ENCODE assay signal across 9 mouse cellular contexts in the genomic region with DNA sequence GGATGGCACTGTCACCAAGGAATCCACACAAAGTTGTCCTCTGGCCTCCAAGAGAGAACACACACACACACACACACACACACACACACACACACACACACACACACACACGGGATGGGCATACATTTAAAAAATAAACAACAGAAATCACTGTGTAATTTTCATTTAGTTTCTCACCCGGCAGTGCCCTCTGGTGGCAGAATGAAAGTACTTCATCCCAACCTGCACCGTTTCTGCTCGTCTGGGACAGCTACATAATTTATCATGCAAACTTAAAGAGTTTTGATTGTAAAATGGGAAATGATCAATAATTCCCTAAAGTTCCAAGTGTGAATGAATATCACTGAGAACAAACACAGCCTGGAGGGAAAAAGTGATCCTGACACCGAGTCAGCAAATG.
DNase-seq lines count a peak whose midpoint lies in the region; ATAC-seq and TF ChIP-seq lines count a peak whose summit lies in the region.
"Had no signal": no experiment of that assay in that cellular context is flagged by ENCODE, and none has a peak within 500 bp of the region (broad histone marks: within the 10 kb centered on the region; RNA-seq: fewer than 3 reads in every experiment).

No protein-coding gene starts in this region.

- no peak overlapping the region for H3K4me3 ChIP-seq in heart, embryonic 11.5 days (ENCODE audit: low read depth, low read length)
- no peak overlapping the region for H3K4me3 ChIP-seq in thymus, adult 2 months (ENCODE audit: control insufficient read depth, insufficient read depth, low read length)
- H3K4me3 ChIP-seq: embryonic facial prominence, embryonic 12.5 days had no signal

- TF ChIP-seq CTCF in thymus, adult 2 months (IDR thresholded peaks at IDR 0.05; ENCODE audit: borderline replicate concordance, control insufficient read depth, extremely low read depth, insufficient read depth, low read length, poor library complexity) = no peak

- DNase-seq in heart, adult 18-20 months = peak; percentile 11 to 68
- peak; percentile 60 for DNase-seq in thymus, adult 2 months
- DNase-seq in thymus, adult 18-20 months = no peak
- DNase-seq in cerebellum, adult 18-20 months = peak; percentile 36 to 71
- peak; percentile 45 for DNase-seq in layer of hippocampus, adult 9-10 months (ENCODE audit: low spot score)
- no peak for DNase-seq in Muller cell, postnatal 12 days (ENCODE audit: inconsistent ontology term)

- H3K9ac ChIP-seq in heart, embryonic 11.5 days (ENCODE audit: low read depth, low read length) = no peak overlapping the region
- H3K9ac ChIP-seq: embryonic facial prominence, embryonic 12.5 days had no signal

- no peak overlapping the region for H3K4me2 ChIP-seq in heart, embryonic 11.5 days
- H3K4me2 ChIP-seq: embryonic facial prominence, embryonic 12.5 days had no signal

- WGBS in heart, embryonic 11.5 days (ENCODE audit: insufficient replicate concordance) = 9% methylated on average over 5 of the region's 5 CpGs
- WGBS in thymus, adult 2 months = 11% methylated on average over 5 of the region's 5 CpGs

- H3K27me3 ChIP-seq in heart, embryonic 11.5 days (ENCODE audit: control insufficient read depth, insufficient read depth, low read length) = no peaks in the 10 kb centered on the region
- no peaks in the 10 kb centered on the region for H3K27me3 ChIP-seq in thymus, adult 2 months (ENCODE audit: control insufficient read depth, insufficient read depth, low read length)
- H3K27me3 ChIP-seq: embryonic facial prominence, embryonic 12.5 days had no signal

- TF ChIP-seq POLR2A in thymus, adult 2 months (IDR thresholded peaks at IDR 0.05; ENCODE audit: control insufficient read depth, extremely low read depth, insufficient read depth, low read length, poor library complexity) = no peak

- no peaks in the 10 kb centered on the region for H3K9me3 ChIP-seq in heart, embryonic 11.5 days (replicated peaks; ENCODE audit: control insufficient read depth, low read length)
- H3K9me3 ChIP-seq: embryonic facial prominence, embryonic 12.5 days had no signal

- H3K4me1 ChIP-seq in heart, embryonic 11.5 days (ENCODE audit: control insufficient read depth, insufficient read depth, low read length) = no peaks in the 10 kb centered on the region
- no peaks in the 10 kb centered on the region for H3K4me1 ChIP-seq in thymus, adult 2 months (replicated peaks; ENCODE audit: control insufficient read depth, insufficient read depth, low read length)
- H3K4me1 ChIP-seq: embryonic facial prominence, embryonic 12.5 days had no signal

- H3K36me3 ChIP-seq in heart, embryonic 11.5 days (ENCODE audit: control insufficient read depth, insufficient read depth, low read length) = no peaks in the 10 kb centered on the region
- no peaks in the 10 kb centered on the region for H3K36me3 ChIP-seq in thymus, adult 2 months (ENCODE audit: control insufficient read depth, insufficient read depth, low read length)
- H3K36me3 ChIP-seq: embryonic facial prominence, embryonic 12.5 days had no signal

- no peak overlapping the region for H3K27ac ChIP-seq in heart, embryonic 11.5 days (ENCODE audit: low read depth, low read length)
- H3K27ac ChIP-seq in thymus, adult 2 months (ENCODE audit: control insufficient read depth, insufficient read depth, low read length) = no peak overlapping the region
- H3K27ac ChIP-seq: embryonic facial prominence, embryonic 12.5 days had no signal

- no peak for ATAC-seq in heart, embryonic 11.5 days (replicated peaks; ENCODE audit: insufficient number of reproducible peaks, low FRiP score, low TSS enrichment)
- peak; percentile 43; the same call in 1 of the 2 replicates for ATAC-seq in monocyte, adult 5-6 weeks (replicated peaks; ENCODE audit: insufficient number of reproducible peaks, low FRiP score, low TSS enrichment, poor library complexity, severe bottlenecking)

Comparison
In these comparisons a context has a peak if more than half of its experiments do, and no peak if none do; other contexts are left out.
1. DNase-seq: peak in heart, adult 18-20 months (2 of 2), thymus, adult 2 months (single experiment), cerebellum, adult 18-20 months (2 of 2) and layer of hippocampus, adult 9-10 months (single experiment); none in thymus, adult 18-20 months (0 of 2) and Muller cell, postnatal 12 days (single experiment).